Comparison of ENCODE assay signal across 35 mouse cellular contexts in the genomic region with DNA sequence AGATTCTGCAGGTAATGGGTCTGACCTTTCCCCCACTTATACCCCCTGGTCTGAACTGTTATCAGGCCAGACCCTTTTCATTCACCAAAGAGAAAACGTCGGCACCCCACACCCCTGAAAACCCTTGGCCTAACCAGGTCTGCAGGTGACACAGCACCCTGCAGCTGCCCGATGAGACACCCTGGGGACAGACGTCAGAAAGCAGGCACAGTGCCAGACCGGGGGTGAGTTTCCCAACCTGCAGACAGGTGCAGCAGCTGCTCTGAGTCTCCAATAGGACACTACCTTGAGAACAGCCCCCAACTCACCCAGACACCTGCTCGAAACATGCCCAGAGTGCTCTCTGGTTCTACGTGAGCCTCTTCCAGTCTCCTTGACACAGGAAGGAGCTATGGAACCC. TPM values are rescaled to one million over a fixed set of nuclear protein-coding genes. Genes with fewer than 3 reads are reported as not detected.
"Had no signal": no experiment of that assay in that cellular context is flagged by ENCODE, and none has a peak within 500 bp of the region (broad histone marks: within the 10 kb centered on the region; RNA-seq: fewer than 3 reads in every experiment).

No protein-coding gene starts in this region.

- H3K27me3 ChIP-seq: limb, embryonic 12.5 days; limb, embryonic 13.5 days; limb, embryonic 15.5 days; lung, embryonic 15.5 days; midbrain, embryonic 12.5 days; midbrain, embryonic 13.5 days; midbrain, embryonic 15.5 days; neural tube, embryonic 12.5 days; neural tube, embryonic 13.5 days had no signal

- H3K27ac ChIP-seq: left cerebral cortex, adult 2 months; limb, embryonic 10.5 days; limb, embryonic 12.5 days; limb, embryonic 13.5 days; limb, embryonic 15.5 days; liver, embryonic 13.5 days; liver, embryonic 14.5 days; liver, embryonic 15.5 days; lung, embryonic 15.5 days; macrophage; midbrain, embryonic 10.5 days; midbrain, embryonic 12.5 days; midbrain, embryonic 13.5 days; midbrain, embryonic 15.5 days; neural tube, embryonic 12.5 days; neural tube, embryonic 13.5 days had no signal

- H3K4me3 ChIP-seq: left cerebral cortex, adult 2 months; limb, embryonic 10.5 days; limb, embryonic 12.5 days; limb, embryonic 13.5 days; limb, embryonic 15.5 days; liver, embryonic 13.5 days; liver, embryonic 15.5 days; lung, embryonic 15.5 days; megakaryocyte, embryonic 14.5 days; midbrain, embryonic 10.5 days; midbrain, embryonic 12.5 days; midbrain, embryonic 13.5 days; midbrain, embryonic 15.5 days; myocyte; neural tube, embryonic 12.5 days; neural tube, embryonic 13.5 days had no signal

- ATAC-seq: lung, postnatal 0 days; midbrain, embryonic 13.5 days; midbrain, embryonic 15.5 days; midbrain, embryonic 16.5 days had no signal

- H3K4me1 ChIP-seq: limb, embryonic 12.5 days; liver, embryonic 13.5 days; liver, embryonic 15.5 days had no signal

- H3K9ac ChIP-seq: limb, embryonic 12.5 days; limb, embryonic 13.5 days; limb, embryonic 15.5 days; liver, embryonic 13.5 days; liver, embryonic 14.5 days; liver, embryonic 15.5 days; lung, embryonic 14.5 days; lung, embryonic 15.5 days; midbrain, embryonic 12.5 days; midbrain, embryonic 13.5 days; midbrain, embryonic 15.5 days; neural tube, embryonic 12.5 days; neural tube, embryonic 13.5 days had no signal

- DNase-seq: left cerebral cortex, postnatal 4 days; liver; liver, embryonic 13.5 days; lung, adult 18-20 months; lung, adult 2 months; lung, embryonic 14.5 days; lung, postnatal 10 days; lung, postnatal 14 days; lung, postnatal 36 days; lung, postnatal 4 days; midbrain, embryonic 14.5 days had no signal

- H3K36me3 ChIP-seq: liver, embryonic 13.5 days; liver, embryonic 15.5 days had no signal

- H3K9me3 ChIP-seq: limb, embryonic 10.5 days; limb, embryonic 12.5 days; limb, embryonic 13.5 days; limb, embryonic 15.5 days; liver, embryonic 13.5 days; liver, embryonic 15.5 days; lung, embryonic 15.5 days; megakaryocyte, embryonic 14.5 days; midbrain, embryonic 10.5 days; midbrain, embryonic 12.5 days; midbrain, embryonic 13.5 days; midbrain, embryonic 15.5 days; neural tube, embryonic 12.5 days; neural tube, embryonic 13.5 days had no signal

- H3K4me2 ChIP-seq: limb, embryonic 12.5 days; limb, embryonic 13.5 days; limb, embryonic 15.5 days; liver, embryonic 13.5 days; liver, embryonic 15.5 days; lung, embryonic 14.5 days; lung, embryonic 15.5 days; midbrain, embryonic 11.5 days; midbrain, embryonic 12.5 days; midbrain, embryonic 13.5 days; midbrain, embryonic 15.5 days; neural tube, embryonic 12.5 days; neural tube, embryonic 13.5 days had no signal

RNA-seq across cellular contexts. Expression of a gene that starts 9.4 kb away (rescaled TPM):
- total RNA-seq: megakaryocyte progenitor cell, adult 5-6 weeks; megakaryocyte, adult 5-6 weeks; megakaryocyte-erythroid progenitor cell, adult 5-6 weeks; monocyte, adult 5-6 weeks had no signal
- polyA plus RNA-seq: macrophage, myocyte had no signal

RNA-seq across cellular contexts. Expression of a gene that starts 19.6 kb away (rescaled TPM):
- total RNA-seq: megakaryocyte progenitor cell, adult 5-6 weeks; megakaryocyte, adult 5-6 weeks; megakaryocyte-erythroid progenitor cell, adult 5-6 weeks; monocyte, adult 5-6 weeks had no signal
- polyA plus RNA-seq: macrophage had no signal

RNA-seq across cellular contexts. Expression of a gene that starts 21.3 kb away (rescaled TPM):
- total RNA-seq: megakaryocyte, adult 5-6 weeks; monocyte, adult 5-6 weeks had no signal
- polyA plus RNA-seq: macrophage had no signal
